Mouse (Mus musculus): Measurements from ENCODE around the gene Tctex1d4. TPM values are rescaled to one million over a fixed set of nuclear protein-coding genes. Genes with fewer than 3 reads are reported as not detected.

Gene Tctex1d4
- polyA plus RNA-seq, 1 experiment from 2014 or later, result not detected

DNA sequence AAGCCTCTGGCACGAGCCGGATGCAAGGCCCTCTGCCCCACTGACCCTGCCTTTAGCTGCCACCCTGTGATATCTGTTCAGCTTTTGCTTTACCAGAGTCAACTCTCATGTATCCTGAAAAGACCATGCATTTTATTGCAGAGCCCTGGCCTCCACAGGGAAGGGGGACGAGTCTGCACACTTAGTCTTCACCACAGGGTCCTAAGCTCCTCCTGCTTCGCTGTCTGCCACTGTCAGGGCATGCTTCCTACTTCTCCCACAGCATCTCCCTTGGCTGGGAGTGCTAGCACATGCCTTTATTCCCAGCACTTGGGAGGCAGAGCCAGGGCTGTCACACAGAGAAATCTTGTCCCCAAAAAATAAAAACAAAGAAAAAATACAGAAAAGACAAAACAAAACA lies 34.6 kb downstream of the Tctex1d4 start:
- Histone ChIP-seq H3K4me1 (replicated peaks; ENCODE audit: control insufficient read depth, insufficient read depth, low read length) (peaks cover 3% of the 10 kb centered on the region), H3K9me3 (ENCODE audit: control insufficient read depth, low read length) (no peaks in the 10 kb centered on the region), H3K4me2 (no peak overlapping the region), H3K27me3 (replicated peaks; ENCODE audit: control insufficient read depth, insufficient read depth, low read length) (no peaks in the 10 kb centered on the region), H3K9ac (ENCODE audit: low read depth, low read length) (no peak overlapping the region), H3K27ac (ENCODE audit: low read depth, low read length) (no peak overlapping the region), H3K4me3 (ENCODE audit: low read depth, low read length) (no peak overlapping the region), H3K36me3 (ENCODE audit: control insufficient read depth, insufficient read depth, low read length) (peaks cover 44% of the 10 kb centered on the region)
- DNase-seq (ENCODE audit: low spot score) (no peak), ATAC-seq (replicated peaks; ENCODE audit: low FRiP score) (no peak)
- WGBS, result 85% methylated on average over 4 of the region's 4 CpGs

GRCm38 (mm10) chr4:117169936-117170335 lies 43.3 kb downstream of the Tctex1d4 start:
- Histone ChIP-seq H3K27ac (ENCODE audit: low read depth, low read length) (no peak overlapping the region), H3K9me3 (ENCODE audit: control insufficient read depth, low read length) (no peaks in the 10 kb centered on the region), H3K9ac (ENCODE audit: low read depth, low read length) (no peak overlapping the region), H3K4me3 (ENCODE audit: low read depth, low read length) (no peak overlapping the region), H3K27me3 (replicated peaks; ENCODE audit: control insufficient read depth, insufficient read depth, low read length) (no peaks in the 10 kb centered on the region), H3K36me3 (ENCODE audit: control insufficient read depth, insufficient read depth, low read length) (peaks cover 80% of the 10 kb centered on the region), H3K4me1 (replicated peaks; ENCODE audit: control insufficient read depth, insufficient read depth, low read length) (no peaks in the 10 kb centered on the region), H3K4me2 (no peak overlapping the region)
- ATAC-seq (replicated peaks; ENCODE audit: low FRiP score) (no peak), DNase-seq (ENCODE audit: low spot score) (no peak)
- 88% methylated on average over 5 of the region's 5 CpGs for WGBS

Small RNAs within 50 kb of the gene (microRNA-seq; reads per million reads assigned to microRNA genes)
- gene Gm22398 (ENCODE audit: borderline number of aligned reads), result not detected

Other genes starting within 250 kb of the Tctex1d4 start
- gene Zswim5, start 249.4 kb upstream of the Tctex1d4 start, polyA plus RNA-seq (2014; fragmentation: Nextera tagmentation; extraction: Ambion mirVana), result 0.23 and 0.29 TPM in 2 replicates
- gene Urod, start 132.4 kb upstream of the Tctex1d4 start, polyA plus RNA-seq (2014; fragmentation: Nextera tagmentation; extraction: Ambion mirVana), result 344 and 350 TPM in 2 replicates
- 10.8 and 12.0 TPM in 2 replicates for gene Hectd3, start 131.5 kb upstream of the Tctex1d4 start, polyA plus RNA-seq (2014; fragmentation: Nextera tagmentation; extraction: Ambion mirVana)
- gene Eif2b3, start 107.4 kb upstream of the Tctex1d4 start, polyA plus RNA-seq (2014; fragmentation: Nextera tagmentation; extraction: Ambion mirVana), result 69.9 and 80.4 TPM in 2 replicates
- 1.4 and 1.8 TPM in 2 replicates for gene Ptch2, start 30.7 kb upstream of the Tctex1d4 start, polyA plus RNA-seq (2014; fragmentation: Nextera tagmentation; extraction: Ambion mirVana)
- 8.3 and 8.5 TPM in 2 replicates for gene Btbd19, start 1.1 kb upstream of the Tctex1d4 start, polyA plus RNA-seq (2014; fragmentation: Nextera tagmentation; extraction: Ambion mirVana)
- gene Plk3, start 7.2 kb downstream of the Tctex1d4 start, polyA plus RNA-seq (2014; fragmentation: Nextera tagmentation; extraction: Ambion mirVana), result 2.4 and 2.5 TPM in 2 replicates
- gene Rps8, start 29.4 kb downstream of the Tctex1d4 start, polyA plus RNA-seq (2014; fragmentation: Nextera tagmentation; extraction: Ambion mirVana), result 1,349 and 1,481 TPM in 2 replicates
- gene Kif2c, start 55.8 kb downstream of the Tctex1d4 start, polyA plus RNA-seq (2014; fragmentation: Nextera tagmentation; extraction: Ambion mirVana), result 57.3 and 68.0 TPM in 2 replicates
- gene Tmem53, start 125.2 kb downstream of the Tctex1d4 start, polyA plus RNA-seq (2014; fragmentation: Nextera tagmentation; extraction: Ambion mirVana), result 3.1 and 4.9 TPM in 2 replicates
- gene Armh1, start 125.3 kb downstream of the Tctex1d4 start, polyA plus RNA-seq (2014; fragmentation: Nextera tagmentation; extraction: Ambion mirVana), result not detected in 2 replicates

All from liver, embryonic 11.5 days (tissue).